Mouse (Mus musculus): ENCODE results near the gene Samd14. TPM values are rescaled to one million over a fixed set of nuclear protein-coding genes. Genes with fewer than 3 reads are reported as not detected.
A peak's percentile ranks its signal among the peaks of the same experiment; 100 is the strongest.

Samd14 gene
- polyA plus RNA-seq, 1 experiment = 775 TPM

- Histone ChIP-seq H3K36me3 (replicated peaks; ENCODE audit: low read length) (no peaks in the 10 kb centered on the region), H3K4me1 (no peaks in the 10 kb centered on the region), H3K27me3 (replicated peaks) (peaks cover 76% of the 10 kb centered on the region), H3K9me3 (peaks cover 11% of the 10 kb centered on the region), H3K4me3 (replicated peaks) (no peak overlapping the region)
- TF ChIP-seq GATA1 (IDR thresholded peaks at IDR 0.05; ENCODE audit: borderline replicate concordance, low read length) (no peak), FLI1 (IDR thresholded peaks at IDR 0.05; ENCODE audit: low read length) (no peak)
Measured at GRCm38 (mm10) chr11:95069226-95069957, 59.7 kb downstream of the Samd14 start.

DNA sequence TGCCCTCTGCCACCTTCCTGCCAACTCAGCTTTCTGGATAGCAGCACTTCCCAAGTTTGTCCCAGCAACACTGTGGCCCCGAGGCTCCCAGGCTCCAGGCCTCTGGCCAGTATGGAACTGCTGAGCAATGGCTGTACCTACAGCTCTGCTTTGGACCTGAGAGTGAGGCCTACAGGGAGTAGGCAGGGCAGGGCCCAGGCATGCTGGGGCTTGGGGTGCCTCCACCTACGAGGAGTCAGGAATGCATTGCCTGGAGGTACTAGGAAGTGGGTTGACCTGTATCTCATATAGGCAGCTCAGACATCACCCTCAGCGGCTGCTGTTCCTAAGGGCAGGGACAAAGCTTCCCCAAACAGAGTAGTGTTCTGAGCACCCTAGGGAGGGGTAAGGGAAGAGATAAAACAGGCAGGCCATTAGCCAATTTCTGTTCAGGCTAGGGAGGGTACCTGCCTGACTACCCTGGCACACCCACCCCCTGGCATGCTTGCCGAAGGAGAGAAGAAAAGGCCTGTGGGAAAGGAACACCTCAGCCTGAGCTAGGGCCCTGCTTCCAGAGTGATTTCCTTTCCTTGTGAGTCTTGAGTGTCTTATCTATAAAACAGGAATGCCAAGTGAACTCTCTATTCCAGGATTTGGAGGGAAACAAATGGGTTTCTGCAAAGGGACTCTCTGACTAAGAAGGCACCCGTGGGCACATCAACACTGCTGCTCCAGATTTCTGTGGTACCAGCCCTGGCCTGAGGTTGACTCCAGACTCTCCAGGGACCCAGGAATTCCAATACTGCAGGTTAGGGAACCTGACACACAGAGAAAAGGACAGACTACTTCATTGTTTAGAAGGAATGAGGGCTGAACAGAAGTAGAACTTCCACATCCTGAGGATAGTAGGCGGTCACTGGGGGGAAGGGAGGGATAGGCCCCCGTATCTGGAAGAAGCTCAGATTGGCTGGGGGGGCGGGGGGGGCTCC lies 60.7 kb downstream of the Samd14 start:
- TF ChIP-seq FLI1 (IDR thresholded peaks at IDR 0.05; ENCODE audit: low read length) = no peak
- TF ChIP-seq GATA1 (IDR thresholded peaks at IDR 0.05; ENCODE audit: borderline replicate concordance, low read length) = no peak
- Histone ChIP-seq H3K4me1 (peaks cover 2% of the 10 kb centered on the region; the same call in 1 of the 2 replicates), H3K9me3 (peaks cover 8% of the 10 kb centered on the region), H3K36me3 (replicated peaks; ENCODE audit: low read length) (no peaks in the 10 kb centered on the region), H3K4me3 (replicated peaks) (no peak overlapping the region), H3K27me3 (replicated peaks) (peaks cover 83% of the 10 kb centered on the region)

DNA sequence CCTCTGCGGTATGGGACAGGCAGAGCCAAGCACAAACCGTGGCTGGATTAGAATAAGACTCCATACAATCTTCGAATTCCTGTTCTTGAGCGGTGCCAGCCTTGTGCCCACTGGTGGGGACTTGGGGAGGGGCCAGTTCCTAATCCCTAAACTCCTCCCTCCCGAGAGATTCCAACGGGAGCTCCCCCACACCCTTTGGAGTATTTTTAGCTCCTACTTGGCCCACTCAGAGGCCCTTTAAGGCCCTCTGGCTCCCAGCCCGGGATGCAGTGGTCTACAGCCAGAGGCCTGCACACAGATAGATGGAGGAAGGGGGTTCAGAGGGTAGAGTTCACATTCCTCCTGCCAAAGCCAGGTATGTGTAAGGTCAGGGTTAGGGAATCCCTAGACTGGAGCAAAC lies 61.6 kb downstream of the Samd14 start:
- no peak for TF ChIP-seq GATA1 (IDR thresholded peaks at IDR 0.05; ENCODE audit: borderline replicate concordance, low read length)
- no peak for TF ChIP-seq FLI1 (IDR thresholded peaks at IDR 0.05; ENCODE audit: low read length)
- Histone ChIP-seq H3K27me3 (replicated peaks) (peaks cover 86% of the 10 kb centered on the region), H3K4me1 (peaks cover 11% of the 10 kb centered on the region), H3K36me3 (replicated peaks; ENCODE audit: low read length) (no peaks in the 10 kb centered on the region), H3K9me3 (peaks cover 2% of the 10 kb centered on the region; the same call in 1 of the 2 replicates), H3K4me3 (replicated peaks) (no peak overlapping the region)

DNA sequence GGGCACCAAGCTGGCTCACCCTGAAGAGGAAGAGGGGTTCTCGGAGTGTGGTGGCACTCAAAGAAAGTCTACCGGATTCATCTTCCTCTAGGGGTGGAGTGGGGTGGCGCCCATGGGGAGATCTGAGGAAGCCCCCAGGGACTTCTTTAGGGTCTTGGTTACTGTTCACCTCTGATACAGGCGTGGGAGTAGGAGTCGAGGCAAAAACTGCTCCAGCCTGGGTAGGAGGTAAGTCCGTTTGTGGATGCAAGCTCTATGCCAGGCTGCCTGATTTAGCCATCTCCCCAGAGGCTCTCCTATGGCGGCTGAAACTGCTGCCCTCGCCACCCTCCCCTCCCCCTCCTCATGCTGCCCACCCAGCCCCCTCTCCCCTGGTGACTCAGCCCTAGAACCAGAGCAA lies 62.5 kb downstream of the Samd14 start:
- no peak for TF ChIP-seq GATA1 (IDR thresholded peaks at IDR 0.05; ENCODE audit: borderline replicate concordance, low read length)
- no peak for TF ChIP-seq FLI1 (IDR thresholded peaks at IDR 0.05; ENCODE audit: low read length)
- no peaks in the 10 kb centered on the region for H3K9me3 ChIP-seq
- peaks cover 92% of the 10 kb centered on the region for H3K27me3 ChIP-seq (replicated peaks)
- peaks cover 19% of the 10 kb centered on the region for H3K4me1 ChIP-seq
- no peak overlapping the region for H3K4me3 ChIP-seq (replicated peaks)
- no peaks in the 10 kb centered on the region for H3K36me3 ChIP-seq (replicated peaks; ENCODE audit: low read length)

DNA sequence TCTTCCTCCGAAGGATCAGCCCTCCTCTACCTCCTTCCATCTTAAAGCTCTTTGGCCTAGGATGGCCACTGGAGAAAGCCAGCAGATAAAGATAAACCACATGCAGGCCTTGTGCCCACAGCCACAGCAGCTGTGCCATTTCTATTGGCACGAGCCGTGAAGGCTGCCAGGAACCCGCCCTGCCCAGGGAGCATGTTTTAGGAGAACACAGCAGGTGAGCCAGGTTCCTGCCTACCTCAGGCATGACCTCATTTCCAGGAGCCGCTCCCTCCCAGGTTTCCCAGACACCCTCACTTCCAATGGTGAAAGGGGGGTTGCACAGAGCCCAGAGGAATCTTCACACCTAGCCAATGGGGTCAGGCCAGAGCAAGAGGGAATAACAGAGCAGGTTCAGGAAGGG lies 63.1 kb downstream of the Samd14 start:
- Histone ChIP-seq H3K4me3 (replicated peaks) (no peak overlapping the region), H3K27me3 (replicated peaks) (peaks cover 94% of the 10 kb centered on the region)

GRCm38 (mm10) chr11:95073835-95074234 lies 64.2 kb downstream of the Samd14 start:
- TF ChIP-seq FLI1 (IDR thresholded peaks at IDR 0.05; ENCODE audit: low read length) = no peak
- no peak for TF ChIP-seq GATA1 (IDR thresholded peaks at IDR 0.05; ENCODE audit: borderline replicate concordance, low read length)
- Histone ChIP-seq H3K4me3 (replicated peaks) (no peak overlapping the region), H3K4me1 (peaks cover 20% of the 10 kb centered on the region), H3K27me3 (replicated peaks) (peaks cover 95% of the 10 kb centered on the region), H3K9me3 (no peaks in the 10 kb centered on the region), H3K36me3 (replicated peaks; ENCODE audit: low read length) (no peaks in the 10 kb centered on the region)

More for the DNA sequence above, 63.1 kb downstream of the Samd14 start:
- H3K9me3 ChIP-seq = no peaks in the 10 kb centered on the region
- H3K4me1 ChIP-seq = peaks cover 20% of the 10 kb centered on the region
- no peaks in the 10 kb centered on the region for H3K36me3 ChIP-seq (replicated peaks; ENCODE audit: low read length)
- no peak for TF ChIP-seq FLI1 (IDR thresholded peaks at IDR 0.05; ENCODE audit: low read length)
- TF ChIP-seq GATA1 (IDR thresholded peaks at IDR 0.05; ENCODE audit: borderline replicate concordance, low read length) = no peak

DNA sequence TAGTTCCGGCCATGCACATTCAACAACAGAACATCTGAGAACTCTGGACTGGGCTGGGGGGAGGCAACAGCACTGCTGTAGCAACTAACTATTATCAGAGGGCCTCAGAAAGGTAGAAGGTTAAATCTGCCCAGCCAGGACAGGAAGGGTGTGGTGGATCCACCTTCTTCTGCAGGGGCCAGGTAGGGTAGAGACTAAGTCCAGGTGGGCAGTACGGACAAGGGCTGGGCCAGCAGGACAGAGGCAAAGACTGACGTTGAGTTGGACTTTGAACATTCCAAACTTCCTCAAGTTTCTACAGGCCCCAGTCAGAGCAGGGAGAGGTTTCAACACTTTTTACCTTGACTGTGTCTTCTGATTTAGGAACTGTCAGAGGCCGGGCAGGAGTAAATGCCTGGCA lies 65.0 kb downstream of the Samd14 start:
- Histone ChIP-seq H3K4me3 (replicated peaks) (no peak overlapping the region), H3K9me3 (no peaks in the 10 kb centered on the region), H3K27me3 (replicated peaks) (peaks cover 95% of the 10 kb centered on the region), H3K36me3 (replicated peaks; ENCODE audit: low read length) (no peaks in the 10 kb centered on the region), H3K4me1 (peaks cover 28% of the 10 kb centered on the region)
- TF ChIP-seq GATA1 (IDR thresholded peaks at IDR 0.05; ENCODE audit: borderline replicate concordance, low read length) (no peak), FLI1 (IDR thresholded peaks at IDR 0.05; ENCODE audit: low read length) (no peak)

- no peaks in the 10 kb centered on the region for H3K9me3 ChIP-seq
- peak overlapping the region; percentile 85 for H3K4me3 ChIP-seq (replicated peaks)
- H3K4me1 ChIP-seq = peaks cover 30% of the 10 kb centered on the region
- peaks cover 97% of the 10 kb centered on the region for H3K27me3 ChIP-seq (replicated peaks)
- H3K36me3 ChIP-seq (replicated peaks; ENCODE audit: low read length) = no peaks in the 10 kb centered on the region
- TF ChIP-seq FLI1 (IDR thresholded peaks at IDR 0.05; ENCODE audit: low read length) (no peak), GATA1 (IDR thresholded peaks at IDR 0.05; ENCODE audit: borderline replicate concordance, low read length) (no peak)
Measured at GRCm38 (mm10) chr11:95075197-95076040, 65.7 kb downstream of the Samd14 start.

Other genes starting within 250 kb of the Samd14 start
- gene Tmem92, start 227.2 kb upstream of the Samd14 start, polyA plus RNA-seq (2012; ENCODE audit: insufficient read depth, low replicate concordance) = not detected in 2 replicates
- not detected in 2 replicates for gene Col1a1, start 73.7 kb upstream of the Samd14 start, polyA plus RNA-seq (2012; ENCODE audit: insufficient read depth, low replicate concordance)
- not detected in 2 replicates for gene Hils1, start 42.3 kb upstream of the Samd14 start, polyA plus RNA-seq (2012; ENCODE audit: insufficient read depth, low replicate concordance)
- 0.51 TPM in 1 of 2 replicates, not detected in the other for gene Sgca, start 33.6 kb upstream of the Samd14 start, polyA plus RNA-seq (2012; ENCODE audit: insufficient read depth, low replicate concordance)
- 211 and 280 TPM in 2 replicates for gene Ppp1r9b, start 18.8 kb upstream of the Samd14 start, polyA plus RNA-seq (2012; ENCODE audit: insufficient read depth, low replicate concordance)
- gene Pdk2, start 31.5 kb downstream of the Samd14 start, polyA plus RNA-seq (2012; ENCODE audit: insufficient read depth, low replicate concordance) = 35.1 and 38.6 TPM in 2 replicates
- 0.08 TPM in 1 of 2 replicates, not detected in the other for gene Itga3, start 66.9 kb downstream of the Samd14 start, polyA plus RNA-seq (2012; ENCODE audit: insufficient read depth, low replicate concordance)
- not detected in 2 replicates for gene Dlx3, start 110.2 kb downstream of the Samd14 start, polyA plus RNA-seq (2012; ENCODE audit: insufficient read depth, low replicate concordance)
- not detected in 2 replicates for gene Dlx4, start 136.4 kb downstream of the Samd14 start, polyA plus RNA-seq (2012; ENCODE audit: insufficient read depth, low replicate concordance)